Mouse (Mus musculus) embryonic facial prominence, embryonic 13.5 days (tissue): Measurements from ENCODE around the gene Mavs. TPM values are rescaled to one million over a fixed set of nuclear protein-coding genes. Genes with fewer than 3 reads are reported as not detected.

ENCODE experiments used
- ATAC-seq: fragments of 200-750 bp; cut with Nextera tagmentation; 2 replicates; pipeline ENCODE4 v1.8.0; 2017; ENCODE audit warnings: low read depth; ENCODE audit not compliant: insufficient number of reproducible peaks, insufficient read depth, low FRiP score, low TSS enrichment
- H3K27ac ChIP-seq: fragments of 300-500 bp; sonication (generic); 2 replicates; pipeline ENCODE4 v1.5.1; 2015; ENCODE audit warnings: moderate library complexity, mild to moderate bottlenecking, inconsistent platforms
- H3K27me3 ChIP-seq: fragments of 300-500 bp; sonication (generic); 2 replicates; pipeline ENCODE4 v1.6.1; 2015; ENCODE audit warnings: mild to moderate bottlenecking, inconsistent platforms
- H3K36me3 ChIP-seq: fragments of 300-500 bp; sonication (generic); 2 replicates; pipeline ENCODE4 v1.6.1; 2015; ENCODE audit warnings: mild to moderate bottlenecking, inconsistent platforms
- H3K4me1 ChIP-seq: fragments of 300-500 bp; sonication (generic); 2 replicates; pipeline ENCODE4 v1.6.1; 2015; ENCODE audit warnings: inconsistent platforms
- H3K4me2 ChIP-seq: fragments of 300-500 bp; sonication (generic); 2 replicates; pipeline ENCODE4 v1.6.1; 2015; ENCODE audit warnings: moderate library complexity, mild to moderate bottlenecking, inconsistent platforms
- H3K4me3 ChIP-seq: fragments of 300-500 bp; sonication (generic); 2 replicates; pipeline ENCODE4 v1.5.1; 2015; ENCODE audit warnings: mild to moderate bottlenecking, inconsistent platforms
- H3K9ac ChIP-seq: fragments of 300-500 bp; sonication (generic); 2 replicates; pipeline ENCODE4 v1.6.1; 2015; ENCODE audit warnings: mild to moderate bottlenecking, inconsistent platforms
- H3K9me3 ChIP-seq: fragments of 300-500 bp; sonication (generic); 2 replicates; pipeline ENCODE4 v1.6.1; 2016; ENCODE audit warnings: inconsistent platforms
- WGBS: fragments of 180-500 bp; shearing (Covaris S2); methylation state at CpG from one replicate; pipeline ENCODE4 v1.1.7; 2015; ENCODE audit warnings: mixed read lengths; 5-methylcytosine and 5-hydroxymethylcytosine counted together
- microRNA-seq: library from miRNA; unstranded; fragments of <30 nt; microRNA quantifications from one replicate; pipeline ENCODE4, GENCODE M21; 2016
- polyA plus RNA-seq: library from polyadenylated mRNA; unstranded; fragments of >200 nt; fragmentation: Nextera tagmentation; extraction: Ambion mirVana; gene quantifications from 2 replicates; pipeline ENCODE4 v1.2.1, GENCODE M21; 2015

Mavs gene
- polyA plus RNA-seq, 1 experiment from 2014 or later, result 16.1 TPM

DNA sequence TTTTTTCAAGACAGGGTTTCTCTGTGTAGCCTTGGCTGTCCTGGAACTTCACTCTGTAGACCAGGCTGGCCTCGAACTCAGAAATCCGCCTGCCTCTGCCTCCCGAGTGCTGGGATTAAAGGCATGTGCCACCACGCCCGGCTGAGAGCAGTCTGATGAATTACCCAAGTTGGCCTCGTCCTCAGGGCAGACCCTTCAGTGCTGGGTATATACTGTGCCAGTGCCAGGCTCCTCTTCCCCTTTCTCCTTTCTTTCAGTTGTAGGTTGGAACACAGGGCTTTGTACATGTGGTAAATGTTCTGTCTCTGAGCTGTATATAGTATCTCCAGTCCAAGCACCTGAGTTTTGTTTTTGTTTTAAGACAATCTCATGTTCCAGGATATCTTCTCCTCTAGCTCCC, 30.2 kb downstream of the Mavs start:
- Histone ChIP-seq H3K4me3 (peak overlapping the region; percentile 78), H3K4me2 (peak overlapping the region; percentile 79), H3K36me3 (no peaks in the 10 kb centered on the region), H3K9ac (0 out of 2 replicates have a peak overlapping the region, but pooled peaks have one; percentile 46), H3K27ac (no peak overlapping the region), H3K27me3 (no peaks in the 10 kb centered on the region), H3K4me1 (peaks cover 32% of the 10 kb centered on the region), H3K9me3 (no peaks in the 10 kb centered on the region)
- WGBS, result 72% methylated on average over 6 of the region's 6 CpGs
- ATAC-seq, result no peak

- ATAC-seq, result no peak
- peaks cover 32% of the 10 kb centered on the region for H3K4me1 ChIP-seq
- no peak overlapping the region for H3K4me3 ChIP-seq
- 83% methylated on average over 2 of the region's 2 CpGs for WGBS
- H3K9ac ChIP-seq, result no peak overlapping the region
- H3K4me2 ChIP-seq, result no peak overlapping the region
- H3K27ac ChIP-seq, result no peak overlapping the region
- H3K9me3 ChIP-seq, result no peaks in the 10 kb centered on the region
- no peaks in the 10 kb centered on the region for H3K27me3 ChIP-seq
- H3K36me3 ChIP-seq, result no peaks in the 10 kb centered on the region
Observed at GRCm38 (mm10) chr2:131265056-131265455, 31.2 kb downstream of the Mavs start.

DNA sequence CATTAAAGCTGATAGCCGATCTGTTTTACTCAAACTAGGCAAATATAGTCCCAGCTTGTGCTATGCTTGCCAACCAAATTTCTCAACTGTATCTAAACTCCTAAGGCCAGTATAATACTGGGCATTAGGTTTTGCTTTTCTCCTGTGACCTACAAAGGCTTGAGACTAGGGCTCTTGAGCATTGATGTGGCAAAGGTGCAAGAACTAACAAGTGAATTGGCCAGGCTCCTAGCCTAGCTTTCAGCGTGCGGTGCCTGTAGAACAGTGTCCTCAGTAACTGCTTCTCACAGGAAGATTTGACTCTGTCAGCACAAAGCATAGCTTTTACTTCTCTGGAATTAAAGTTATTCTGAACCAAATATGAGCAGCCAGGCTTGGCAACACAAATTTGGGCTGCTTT, 41.6 kb downstream of the Mavs start:
- H3K36me3 ChIP-seq, result peaks cover 66% of the 10 kb centered on the region
- 95% methylated on average over 3 of the region's 3 CpGs for WGBS

GRCm38 (mm10) chr2:131276722-131277121, 42.9 kb downstream of the Mavs start:
- Histone ChIP-seq H3K4me2 (no peak overlapping the region), H3K36me3 (peaks cover 71% of the 10 kb centered on the region), H3K4me1 (peaks cover 7% of the 10 kb centered on the region; the same call in 1 of the 2 replicates), H3K9me3 (no peaks in the 10 kb centered on the region), H3K9ac (no peak overlapping the region), H3K4me3 (no peak overlapping the region), H3K27me3 (no peaks in the 10 kb centered on the region), H3K27ac (no peak overlapping the region)
- WGBS, result 93% methylated on average over 5 of the region's 5 CpGs
- ATAC-seq, result no peak

More for the DNA sequence above, 41.6 kb downstream of the Mavs start:
- H3K27me3 ChIP-seq, result no peaks in the 10 kb centered on the region
- no peak overlapping the region for H3K27ac ChIP-seq
- no peak overlapping the region for H3K4me2 ChIP-seq
- no peaks in the 10 kb centered on the region for H3K9me3 ChIP-seq
- no peak for ATAC-seq
- no peak overlapping the region for H3K9ac ChIP-seq
- peaks cover 7% of the 10 kb centered on the region; the same call in 1 of the 2 replicates for H3K4me1 ChIP-seq
- no peak overlapping the region for H3K4me3 ChIP-seq

GRCm38 (mm10) chr2:131281596-131281995, 47.7 kb downstream of the Mavs start:
- ATAC-seq, result no peak
- Histone ChIP-seq H3K9ac (no peak overlapping the region), H3K4me2 (no peak overlapping the region), H3K4me3 (no peak overlapping the region), H3K36me3 (peaks cover 68% of the 10 kb centered on the region), H3K27ac (no peak overlapping the region), H3K4me1 (no peaks in the 10 kb centered on the region), H3K9me3 (no peaks in the 10 kb centered on the region), H3K27me3 (no peaks in the 10 kb centered on the region)
- 82% methylated on average over 1 of the region's 1 CpGs for whole genome bisulfite sequencing

DNA sequence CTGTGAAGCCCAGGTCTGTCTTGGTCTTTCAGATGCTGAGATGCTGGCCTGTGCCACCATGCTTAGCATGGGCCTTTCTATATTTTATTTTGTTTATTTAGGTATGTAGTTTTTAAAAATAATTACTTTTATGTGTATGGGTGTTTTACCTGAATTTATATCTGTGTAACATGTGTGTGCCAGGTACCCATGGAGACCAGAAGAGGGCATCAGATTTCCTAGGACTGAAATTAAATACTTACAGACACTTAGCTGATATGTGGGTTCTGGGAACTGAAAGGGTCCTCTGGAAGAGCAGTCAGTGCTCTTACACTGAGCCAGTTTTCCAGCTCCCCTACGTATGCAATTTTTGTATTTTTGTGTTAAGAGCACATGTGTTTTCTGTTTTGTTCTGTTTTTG, 52.4 kb downstream of the Mavs start:
- Histone ChIP-seq H3K27me3 (no peaks in the 10 kb centered on the region), H3K9ac (no peak overlapping the region), H3K27ac (no peak overlapping the region), H3K4me3 (no peak overlapping the region), H3K9me3 (no peaks in the 10 kb centered on the region), H3K4me2 (no peak overlapping the region), H3K4me1 (no peaks in the 10 kb centered on the region), H3K36me3 (peaks cover 60% of the 10 kb centered on the region)
- ATAC-seq, result no peak
- WGBS, result 61% methylated on average over 1 of the region's 1 CpGs

DNA sequence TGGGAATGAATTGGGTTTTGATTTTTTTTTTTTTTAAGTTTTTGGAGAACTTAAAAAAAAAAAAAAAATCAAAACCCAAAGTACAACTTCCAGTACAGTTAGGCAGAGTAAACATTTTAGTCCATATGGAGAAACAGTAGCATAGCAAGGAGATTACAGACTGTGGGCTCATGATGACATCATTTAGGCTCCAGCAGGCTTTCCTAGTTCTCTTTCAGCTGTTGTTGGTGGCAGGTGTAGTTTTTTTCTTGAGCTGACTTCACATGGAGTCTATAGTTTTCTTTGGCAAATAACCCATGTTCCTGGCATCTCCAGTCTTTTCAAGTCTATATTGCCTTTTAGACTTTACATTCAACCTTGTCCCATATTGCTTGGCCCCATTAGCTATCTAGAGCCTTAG, 56.8 kb downstream of the Mavs start:
- peaks cover 69% of the 10 kb centered on the region for H3K36me3 ChIP-seq
- H3K27me3 ChIP-seq, result no peaks in the 10 kb centered on the region
- H3K9ac ChIP-seq, result no peak overlapping the region
- no peaks in the 10 kb centered on the region for H3K9me3 ChIP-seq
- no peak overlapping the region for H3K27ac ChIP-seq
- no peak overlapping the region for H3K4me2 ChIP-seq
- no peak overlapping the region for H3K4me3 ChIP-seq
- ATAC-seq, result no peak
- no peaks in the 10 kb centered on the region for H3K4me1 ChIP-seq

DNA sequence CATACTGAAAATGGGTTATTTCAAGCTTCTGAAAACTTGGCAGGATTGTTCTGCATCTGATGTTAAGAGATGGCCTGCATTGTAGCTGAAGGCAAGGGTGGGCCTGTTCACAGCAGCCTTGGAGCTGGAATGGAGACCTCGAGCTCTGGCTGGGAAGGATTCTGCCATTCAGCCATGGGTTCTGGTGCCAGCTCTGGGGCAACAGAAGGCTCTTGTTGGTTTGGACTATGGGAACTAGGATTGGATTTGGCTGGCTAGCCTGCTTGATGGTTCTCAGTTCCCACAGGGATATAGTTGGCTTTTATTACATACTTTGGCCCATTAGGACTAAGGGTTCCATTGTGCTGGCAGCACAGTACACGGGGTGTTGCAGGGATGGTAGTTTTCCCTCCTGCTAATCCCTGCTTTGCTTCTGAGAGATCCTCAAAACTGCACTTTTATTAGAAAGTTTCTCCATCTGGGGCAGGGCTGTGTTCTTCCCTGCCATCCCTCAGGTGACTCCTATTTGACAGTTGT, 62.9 kb downstream of the Mavs start:
- no peak for ATAC-seq
- no peak overlapping the region for H3K27ac ChIP-seq
- H3K36me3 ChIP-seq, result peaks cover 64% of the 10 kb centered on the region
- H3K4me1 ChIP-seq, result no peaks in the 10 kb centered on the region
- 92% methylated on average over 2 of the region's 2 CpGs for WGBS
- no peaks in the 10 kb centered on the region for H3K9me3 ChIP-seq
- no peak overlapping the region for H3K4me2 ChIP-seq
- no peak overlapping the region for H3K9ac ChIP-seq
- H3K4me3 ChIP-seq, result no peak overlapping the region
- H3K27me3 ChIP-seq, result no peaks in the 10 kb centered on the region

Small RNA genes lying within 50 kb of the gene (microRNA-seq; reads per million reads assigned to microRNA genes)
- gene Mir103-2, result 61.2 reads per million, percentile 47 among the genes with 10 or more reads in this experiment

Other genes starting within 250 kb of the Mavs start
- 35.4 and 42.7 TPM in 2 replicates for gene Gfra4, start 191.0 kb upstream of the Mavs start, polyA plus RNA-seq
- gene Adam33, start 170.2 kb upstream of the Mavs start, polyA plus RNA-seq, result 30.0 and 31.9 TPM in 2 replicates
- gene Siglec1, start 147.3 kb upstream of the Mavs start, polyA plus RNA-seq, result 0.07 and 0.18 TPM in 2 replicates
- 18.2 TPM in 2 replicates for gene Hspa12b, start 106.8 kb upstream of the Mavs start, polyA plus RNA-seq
- gene Gm11037, start 100.6 kb upstream of the Mavs start, polyA plus RNA-seq, result not detected in 2 replicates
- gene 1700037H04Rik, start 74.0 kb upstream of the Mavs start, polyA plus RNA-seq, result 67.5 and 71.4 TPM in 2 replicates
- 12.3 and 12.4 TPM in 2 replicates for gene Cenpb, start 54.0 kb upstream of the Mavs start, polyA plus RNA-seq
- 53.8 and 57.5 TPM in 2 replicates for gene Cdc25b, start 47.1 kb upstream of the Mavs start, polyA plus RNA-seq
- 4.4 and 5.1 TPM in 2 replicates for gene Spef1, start 46.8 kb upstream of the Mavs start, polyA plus RNA-seq
- gene Ap5s1, start 27.0 kb upstream of the Mavs start, polyA plus RNA-seq, result 26.4 and 28.5 TPM in 2 replicates
- 43.3 and 45.7 TPM in 2 replicates for gene Pank2, start 28.4 kb downstream of the Mavs start, polyA plus RNA-seq
- gene Rnf24, start 118.8 kb downstream of the Mavs start, polyA plus RNA-seq, result 10.8 and 11.0 TPM in 2 replicates